In the genomic region with DNA sequence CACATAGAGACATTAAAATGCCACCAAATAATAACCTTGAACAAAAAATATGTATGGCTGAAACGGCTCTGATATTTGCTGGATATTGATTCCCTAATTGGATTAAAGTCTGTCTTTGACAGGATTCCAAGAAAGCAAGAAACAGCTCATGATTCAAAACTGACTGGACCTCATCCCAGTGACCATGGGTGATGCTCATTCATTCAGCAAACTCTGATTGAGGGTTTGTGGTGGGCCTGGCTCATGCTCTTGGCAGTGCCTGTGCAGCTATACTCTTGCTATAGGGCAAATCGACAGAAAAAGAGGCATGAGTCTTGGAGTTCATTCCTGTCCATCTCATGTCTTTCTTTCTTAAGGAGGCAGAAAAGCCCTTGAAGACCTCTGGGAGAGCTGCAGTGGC, we compare ENCODE assay signal across 16 mouse cellular contexts.
"Had no signal": no experiment of that assay in that cellular context is flagged by ENCODE, and none has a peak within 500 bp of the region (broad histone marks: within the 10 kb centered on the region; RNA-seq: fewer than 3 reads in every experiment).

No protein-coding gene starts in this region.

- H3K36me3 ChIP-seq: liver, embryonic 13.5 days; midbrain, embryonic 12.5 days; midbrain, embryonic 15.5 days; neural tube, embryonic 13.5 days; stomach, embryonic 15.5 days had no signal

- H3K4me1 ChIP-seq: liver, embryonic 13.5 days; midbrain, embryonic 12.5 days; midbrain, embryonic 15.5 days; stomach, embryonic 15.5 days had no signal

- H3K27ac ChIP-seq: liver, embryonic 13.5 days; midbrain, embryonic 12.5 days; midbrain, embryonic 15.5 days; neural tube, embryonic 13.5 days; stomach, embryonic 15.5 days had no signal

- DNase-seq: kidney, adult 11 months; kidney, adult 9 months; kidney, postnatal 25 days; liver, embryonic 13.5 days; lung, adult 2 months; lung, postnatal 14 days; lung, postnatal 4 days; retina, postnatal 1 day; right cerebral cortex, postnatal 25 days; spleen, adult 18-20 months; thymus, postnatal 25 days had no signal

- H3K27me3 ChIP-seq: liver, embryonic 13.5 days; midbrain, embryonic 12.5 days; midbrain, embryonic 15.5 days; neural tube, embryonic 13.5 days; stomach, embryonic 15.5 days had no signal

- H3K9ac ChIP-seq: liver, embryonic 13.5 days; midbrain, embryonic 12.5 days; midbrain, embryonic 15.5 days; neural tube, embryonic 13.5 days; stomach, embryonic 15.5 days had no signal

- H3K4me3 ChIP-seq: liver, embryonic 13.5 days; midbrain, embryonic 12.5 days; midbrain, embryonic 15.5 days; myocyte; neural tube, embryonic 13.5 days; stomach, embryonic 15.5 days had no signal
